26 mouse cellular contexts compared by ENCODE assay signal in genomic region chr12:63279321-63279720, GRCm38 (mm10).
DNase-seq lines count a peak whose midpoint lies in the region; ATAC-seq and TF ChIP-seq lines count a peak whose summit lies in the region.
"Had no signal": no experiment of that assay in that cellular context is flagged by ENCODE, and none has a peak within 500 bp of the region (broad histone marks: within the 10 kb centered on the region; RNA-seq: fewer than 3 reads in every experiment).

No protein-coding gene starts in this region.

- peak; percentile 75 for DNase-seq in midbrain, embryonic 11.5 days (ENCODE audit: low spot score, missing footprints)
- no peak for DNase-seq in midbrain, postnatal 0 days (ENCODE audit: low spot score)
- no peak for DNase-seq in neural tube, embryonic 11.5 days (ENCODE audit: low spot score)
- peak; percentile 43 for DNase-seq in retina, embryonic 14.5 days (ENCODE audit: low spot score)
- DNase-seq in embryonic facial prominence, embryonic 10.5 days (ENCODE audit: low spot score), result no peak
- DNase-seq: adrenal gland, adult 2 months; adrenal gland, postnatal 10 days; adrenal gland, postnatal 25 days; B cell, adult 2 months; cerebellum, adult 11-12 months; cerebellum, adult 2 months; cerebellum, adult 9-10 months; cerebellum, postnatal 10 days; cerebellum, postnatal 25 days; forebrain, postnatal 0 days had no signal

- 67% methylated on average over 1 of the region's 1 CpGs for WGBS in midbrain, embryonic 11.5 days
- 60% methylated on average over 1 of the region's 1 CpGs for WGBS in midbrain, postnatal 0 days
- WGBS in neural tube, embryonic 11.5 days, result 58% methylated on average over 1 of the region's 1 CpGs
- WGBS in neural tube, embryonic 15.5 days, result 50% methylated on average over 1 of the region's 1 CpGs
- WGBS in embryonic facial prominence, embryonic 10.5 days, result 34% methylated on average over 1 of the region's 1 CpGs
- WGBS in forebrain, embryonic 16.5 days, result 30% methylated on average over 1 of the region's 1 CpGs

- H3K4me3 ChIP-seq in midbrain, embryonic 11.5 days (ENCODE audit: low read depth, low read length), result no peak overlapping the region
- H3K4me3 ChIP-seq in midbrain, postnatal 0 days (ENCODE audit: low read depth, low read length), result no peak overlapping the region
- no peak overlapping the region for H3K4me3 ChIP-seq in neural tube, embryonic 11.5 days (ENCODE audit: low read depth, low read length)
- no peak overlapping the region for H3K4me3 ChIP-seq in neural tube, embryonic 15.5 days (replicated peaks)
- H3K4me3 ChIP-seq in embryonic facial prominence, embryonic 10.5 days, result no peak overlapping the region
- H3K4me3 ChIP-seq in forebrain, embryonic 16.5 days (replicated peaks; ENCODE audit: low read length), result no peak overlapping the region
- H3K4me3 ChIP-seq: embryonic facial prominence, embryonic 13.5 days; embryonic facial prominence, embryonic 15.5 days; erythroblast, embryonic 14.5 days; forebrain, embryonic 10.5 days; forebrain, embryonic 12.5 days had no signal

- H3K4me1 ChIP-seq in midbrain, embryonic 11.5 days (ENCODE audit: control insufficient read depth, insufficient read depth, low read length), result no peaks in the 10 kb centered on the region
- no peaks in the 10 kb centered on the region for H3K4me1 ChIP-seq in midbrain, postnatal 0 days (ENCODE audit: insufficient read depth, low read length)
- no peaks in the 10 kb centered on the region for H3K4me1 ChIP-seq in neural tube, embryonic 11.5 days (ENCODE audit: control insufficient read depth, insufficient read depth, low read length)
- H3K4me1 ChIP-seq in neural tube, embryonic 15.5 days, result no peaks in the 10 kb centered on the region
- no peaks in the 10 kb centered on the region for H3K4me1 ChIP-seq in embryonic facial prominence, embryonic 10.5 days
- H3K4me1 ChIP-seq in forebrain, embryonic 16.5 days (replicated peaks; ENCODE audit: control insufficient read depth, insufficient read depth, low read length), result no peaks in the 10 kb centered on the region
- H3K4me1 ChIP-seq: embryonic facial prominence, embryonic 13.5 days; embryonic facial prominence, embryonic 15.5 days; forebrain, embryonic 10.5 days; forebrain, embryonic 12.5 days had no signal

- H3K36me3 ChIP-seq in midbrain, embryonic 11.5 days (ENCODE audit: control insufficient read depth, insufficient read depth, low read length), result no peaks in the 10 kb centered on the region
- H3K36me3 ChIP-seq in midbrain, postnatal 0 days (ENCODE audit: insufficient read depth, low read length), result no peaks in the 10 kb centered on the region
- H3K36me3 ChIP-seq in neural tube, embryonic 11.5 days (ENCODE audit: control insufficient read depth, insufficient read depth, low read length), result no peaks in the 10 kb centered on the region
- H3K36me3 ChIP-seq in neural tube, embryonic 15.5 days, result no peaks in the 10 kb centered on the region
- H3K36me3 ChIP-seq in embryonic facial prominence, embryonic 10.5 days (replicated peaks), result no peaks in the 10 kb centered on the region
- no peaks in the 10 kb centered on the region for H3K36me3 ChIP-seq in forebrain, embryonic 16.5 days (ENCODE audit: control insufficient read depth, insufficient read depth)
- H3K36me3 ChIP-seq: embryonic facial prominence, embryonic 13.5 days; embryonic facial prominence, embryonic 15.5 days; forebrain, embryonic 10.5 days; forebrain, embryonic 12.5 days; G1E had no signal

- no peak overlapping the region for H3K4me2 ChIP-seq in midbrain, embryonic 11.5 days
- no peak overlapping the region for H3K4me2 ChIP-seq in midbrain, postnatal 0 days (ENCODE audit: low read depth, low read length, poor library complexity, severe bottlenecking)
- no peak overlapping the region for H3K4me2 ChIP-seq in neural tube, embryonic 11.5 days (ENCODE audit: low read depth)
- H3K4me2 ChIP-seq in neural tube, embryonic 15.5 days, result no peak overlapping the region
- H3K4me2 ChIP-seq in forebrain, embryonic 16.5 days (ENCODE audit: low read length), result no peak overlapping the region
- H3K4me2 ChIP-seq: embryonic facial prominence, embryonic 13.5 days; embryonic facial prominence, embryonic 15.5 days; forebrain, embryonic 12.5 days had no signal

- TF ChIP-seq CTCF in midbrain, postnatal 0 days (IDR thresholded peaks at IDR 0.05), result no peak

- H3K27ac ChIP-seq in midbrain, embryonic 11.5 days (ENCODE audit: low read depth, low read length), result no peak overlapping the region
- H3K27ac ChIP-seq in midbrain, postnatal 0 days (ENCODE audit: low read depth, low read length), result no peak overlapping the region
- no peak overlapping the region for H3K27ac ChIP-seq in neural tube, embryonic 11.5 days (ENCODE audit: low read depth, low read length)
- H3K27ac ChIP-seq in neural tube, embryonic 15.5 days (replicated peaks), result no peak overlapping the region
- no peak overlapping the region for H3K27ac ChIP-seq in embryonic facial prominence, embryonic 10.5 days (replicated peaks)
- H3K27ac ChIP-seq in forebrain, embryonic 16.5 days (ENCODE audit: low read length), result no peak overlapping the region
- H3K27ac ChIP-seq: embryonic facial prominence, embryonic 13.5 days; embryonic facial prominence, embryonic 15.5 days; forebrain, embryonic 10.5 days; forebrain, embryonic 12.5 days had no signal

- no peaks in the 10 kb centered on the region for H3K27me3 ChIP-seq in midbrain, embryonic 11.5 days (ENCODE audit: control insufficient read depth, insufficient read depth, low read length)
- no peaks in the 10 kb centered on the region for H3K27me3 ChIP-seq in midbrain, postnatal 0 days (ENCODE audit: insufficient read depth, low read length)
- no peaks in the 10 kb centered on the region for H3K27me3 ChIP-seq in neural tube, embryonic 11.5 days (ENCODE audit: control insufficient read depth, insufficient read depth, low read length)
- H3K27me3 ChIP-seq in neural tube, embryonic 15.5 days (replicated peaks), result no peaks in the 10 kb centered on the region
- no peaks in the 10 kb centered on the region for H3K27me3 ChIP-seq in embryonic facial prominence, embryonic 10.5 days (replicated peaks; ENCODE audit: low read depth, poor library complexity, severe bottlenecking)
- H3K27me3 ChIP-seq in forebrain, embryonic 16.5 days (replicated peaks; ENCODE audit: control insufficient read depth, insufficient read depth, low read length), result no peaks in the 10 kb centered on the region
- H3K27me3 ChIP-seq: CH12.LX; embryonic facial prominence, embryonic 13.5 days; embryonic facial prominence, embryonic 15.5 days; forebrain, embryonic 12.5 days had no signal

- no peaks in the 10 kb centered on the region for H3K9me3 ChIP-seq in midbrain, embryonic 11.5 days (ENCODE audit: control insufficient read depth, low read length)
- H3K9me3 ChIP-seq in midbrain, postnatal 0 days (ENCODE audit: low read length), result no peaks in the 10 kb centered on the region
- no peaks in the 10 kb centered on the region for H3K9me3 ChIP-seq in neural tube, embryonic 11.5 days (ENCODE audit: control insufficient read depth, low read length)
- H3K9me3 ChIP-seq in neural tube, embryonic 15.5 days (replicated peaks), result no peaks in the 10 kb centered on the region
- no peaks in the 10 kb centered on the region for H3K9me3 ChIP-seq in embryonic facial prominence, embryonic 10.5 days
- H3K9me3 ChIP-seq in forebrain, embryonic 16.5 days (ENCODE audit: control insufficient read depth, low read length), result no peaks in the 10 kb centered on the region
- H3K9me3 ChIP-seq: embryonic facial prominence, embryonic 13.5 days; embryonic facial prominence, embryonic 15.5 days; forebrain, embryonic 10.5 days; forebrain, embryonic 12.5 days; G1E had no signal

- H3K9ac ChIP-seq in midbrain, embryonic 11.5 days (ENCODE audit: low read length), result no peak overlapping the region
- H3K9ac ChIP-seq in midbrain, postnatal 0 days (replicated peaks; ENCODE audit: low read length, poor library complexity, severe bottlenecking), result no peak overlapping the region
- H3K9ac ChIP-seq in neural tube, embryonic 11.5 days (ENCODE audit: low read length), result no peak overlapping the region
- H3K9ac ChIP-seq in neural tube, embryonic 15.5 days (replicated peaks), result no peak overlapping the region
- H3K9ac ChIP-seq in forebrain, embryonic 16.5 days (replicated peaks; ENCODE audit: low read depth, low read length), result no peak overlapping the region
- H3K9ac ChIP-seq: embryonic facial prominence, embryonic 13.5 days; embryonic facial prominence, embryonic 15.5 days; forebrain, embryonic 12.5 days; forebrain, postnatal 0 days had no signal

- ATAC-seq in midbrain, embryonic 11.5 days (ENCODE audit: low FRiP score), result no peak
- no peak for ATAC-seq in midbrain, postnatal 0 days (ENCODE audit: low FRiP score)
- ATAC-seq in neural tube, embryonic 11.5 days (ENCODE audit: insufficient read depth, low FRiP score, low TSS enrichment), result 0 out of 2 replicates have a peak, but pooled peaks have one; percentile 31
- ATAC-seq in neural tube, embryonic 15.5 days (ENCODE audit: low FRiP score), result no peak
- ATAC-seq in forebrain, embryonic 16.5 days, result no peak
- ATAC-seq: CD4-positive, CD25-positive, alpha-beta regulatory T cell, adult 4 months; forebrain, embryonic 14.5 days; forebrain, postnatal 0 days had no signal

Comparison
In these comparisons a context has a peak if more than half of its experiments do, and no peak if none do; other contexts are left out.
1. DNase-seq: peak in midbrain, embryonic 11.5 days (single experiment) and retina, embryonic 14.5 days (single experiment); none in midbrain, postnatal 0 days (single experiment), neural tube, embryonic 11.5 days (single experiment) and embryonic facial prominence, embryonic 10.5 days (single experiment).